ENCODE assay signal across 8 mouse cellular contexts in genomic region chr7:28796562-28796975, GRCm38 (mm10). TPM values are rescaled to one million over a fixed set of nuclear protein-coding genes. Genes with fewer than 3 reads are reported as not detected.
DNase-seq lines count a peak whose midpoint lies in the region; ATAC-seq and TF ChIP-seq lines count a peak whose summit lies in the region.

No protein-coding gene starts in this region.

- peak overlapping the region; percentile 52 for H3K4me2 ChIP-seq in embryonic facial prominence, embryonic 13.5 days
- peak overlapping the region; percentile 57 for H3K4me2 ChIP-seq in kidney, embryonic 15.5 days
- peak overlapping the region; percentile 85 for H3K4me2 ChIP-seq in liver, embryonic 14.5 days (ENCODE audit: low read depth)
- peak overlapping the region; percentile 52 for H3K4me2 ChIP-seq in stomach, embryonic 15.5 days

- H3K4me3 ChIP-seq in embryonic facial prominence, embryonic 13.5 days: peak overlapping the region; percentile 27
- H3K4me3 ChIP-seq in heart, embryonic 10.5 days: peak overlapping the region; percentile 48
- peak overlapping the region; percentile 29 for H3K4me3 ChIP-seq in kidney, embryonic 15.5 days (replicated peaks)
- H3K4me3 ChIP-seq in liver, embryonic 14.5 days (ENCODE audit: insufficient read depth in 1 of 2, low read depth in 2 of 2, low read length in 2 of 2): peak overlapping the region; percentile 36 to 56
- peak overlapping the region; percentile 18; the same call in 1 of the 2 replicates for H3K4me3 ChIP-seq in stomach, embryonic 15.5 days (replicated peaks)

- peak; percentile 93 for DNase-seq in A20 (ENCODE audit: low read depth, low spot score)
- DNase-seq in adrenal gland, postnatal 4 days (ENCODE audit: low spot score in 2 of 2): peak; percentile 67 to 77
- DNase-seq in heart, embryonic 10.5 days (ENCODE audit: low spot score): peak; percentile 88
- peak; percentile 56 to 61 (median 60) for DNase-seq in liver, embryonic 14.5 days (ENCODE audit: low read depth in 3 of 3, low spot score in 3 of 3)
- DNase-seq in natural killer cell, adult 2 months (ENCODE audit: low spot score in 2 of 2): peak; percentile 72 to 81

- no peaks in the 10 kb centered on the region for H3K27me3 ChIP-seq in embryonic facial prominence, embryonic 13.5 days
- no peaks in the 10 kb centered on the region for H3K27me3 ChIP-seq in heart, embryonic 10.5 days (ENCODE audit: insufficient read depth, poor library complexity, severe bottlenecking)
- no peaks in the 10 kb centered on the region for H3K27me3 ChIP-seq in kidney, embryonic 15.5 days
- no peaks in the 10 kb centered on the region for H3K27me3 ChIP-seq in liver, embryonic 14.5 days (ENCODE audit: control insufficient read depth, insufficient read depth, low read length)
- no peaks in the 10 kb centered on the region for H3K27me3 ChIP-seq in stomach, embryonic 15.5 days (replicated peaks)

- WGBS in embryonic facial prominence, embryonic 13.5 days: 16% methylated on average over 32 of the region's 32 CpGs
- 13% methylated on average over 32 of the region's 32 CpGs for WGBS in heart, embryonic 10.5 days
- WGBS in kidney, embryonic 15.5 days: 15% methylated on average over 32 of the region's 32 CpGs
- WGBS in liver, embryonic 14.5 days (ENCODE audit: insufficient replicate concordance): 5% methylated on average over 32 of the region's 32 CpGs
- WGBS in stomach, embryonic 15.5 days: 17% methylated on average over 32 of the region's 32 CpGs

- H3K4me1 ChIP-seq in embryonic facial prominence, embryonic 13.5 days: peaks cover 11% of the 10 kb centered on the region
- H3K4me1 ChIP-seq in heart, embryonic 10.5 days: peaks cover 24% of the 10 kb centered on the region
- peaks cover 24% of the 10 kb centered on the region for H3K4me1 ChIP-seq in kidney, embryonic 15.5 days
- H3K4me1 ChIP-seq in liver, embryonic 14.5 days (replicated peaks; ENCODE audit: control insufficient read depth in 2 of 2, insufficient read depth in 2 of 2, low read length in 1 of 2): peaks cover 5 to 6% of the 10 kb centered on the region in 2 experiments; a peak in 3 of 4 replicates
- peaks cover 7% of the 10 kb centered on the region for H3K4me1 ChIP-seq in stomach, embryonic 15.5 days

- peak overlapping the region; percentile 65 for H3K9ac ChIP-seq in embryonic facial prominence, embryonic 13.5 days
- H3K9ac ChIP-seq in kidney, embryonic 15.5 days: peak overlapping the region; percentile 42
- H3K9ac ChIP-seq in liver, embryonic 14.5 days (replicated peaks): peak overlapping the region; percentile 68
- peak overlapping the region; percentile 1; the same call in 1 of the 2 replicates for H3K9ac ChIP-seq in stomach, embryonic 15.5 days

- H3K36me3 ChIP-seq in embryonic facial prominence, embryonic 13.5 days: no peaks in the 10 kb centered on the region
- no peaks in the 10 kb centered on the region for H3K36me3 ChIP-seq in heart, embryonic 10.5 days
- no peaks in the 10 kb centered on the region for H3K36me3 ChIP-seq in kidney, embryonic 15.5 days
- no peaks in the 10 kb centered on the region for H3K36me3 ChIP-seq in liver, embryonic 14.5 days (replicated peaks; ENCODE audit: control insufficient read depth, insufficient read depth, low read depth)
- H3K36me3 ChIP-seq in stomach, embryonic 15.5 days: no peaks in the 10 kb centered on the region

- no peak for TF ChIP-seq EP300 in liver, embryonic 14.5 days (IDR thresholded peaks at IDR 0.05; ENCODE audit: low read depth)

- no peak for ATAC-seq in embryonic facial prominence, embryonic 13.5 days (ENCODE audit: insufficient number of reproducible peaks, insufficient read depth, low FRiP score, low TSS enrichment, low read depth)
- ATAC-seq in kidney, embryonic 15.5 days (replicated peaks; ENCODE audit: low FRiP score): peak; percentile 74
- peak; percentile 77 for ATAC-seq in liver, embryonic 14.5 days (ENCODE audit: insufficient read depth)
- peak; percentile 67 for ATAC-seq in stomach, embryonic 15.5 days (ENCODE audit: insufficient read depth, low FRiP score, low read depth)

- H3K27ac ChIP-seq in embryonic facial prominence, embryonic 13.5 days: no peak overlapping the region
- peak overlapping the region; percentile 88 for H3K27ac ChIP-seq in heart, embryonic 10.5 days
- peak overlapping the region; percentile 73 for H3K27ac ChIP-seq in kidney, embryonic 15.5 days
- peak overlapping the region; percentile 45 for H3K27ac ChIP-seq in liver, embryonic 14.5 days
- peak overlapping the region; percentile 63; the same call in 1 of the 2 replicates for H3K27ac ChIP-seq in stomach, embryonic 15.5 days

- peak; percentile 100 for TF ChIP-seq CTCF in liver, embryonic 14.5 days (IDR thresholded peaks at IDR 0.05; ENCODE audit: low read depth)

- H3K9me3 ChIP-seq in embryonic facial prominence, embryonic 13.5 days: no peaks in the 10 kb centered on the region
- no peaks in the 10 kb centered on the region for H3K9me3 ChIP-seq in heart, embryonic 10.5 days
- H3K9me3 ChIP-seq in kidney, embryonic 15.5 days (replicated peaks): no peaks in the 10 kb centered on the region
- no peaks in the 10 kb centered on the region for H3K9me3 ChIP-seq in liver, embryonic 14.5 days (ENCODE audit: control insufficient read depth, low read length)
- H3K9me3 ChIP-seq in stomach, embryonic 15.5 days: no peaks in the 10 kb centered on the region

RNA-seq across cellular contexts. Expression of gene Rinl, which starts 7.8 kb away (rescaled TPM):
- 1 to 10 TPM; 2.2 to 4.2 TPM for total RNA-seq in adrenal gland, postnatal 4 days (2021)
- polyA plus RNA-seq in embryonic facial prominence, embryonic 13.5 days (2015; fragmentation: Nextera tagmentation; extraction: Ambion mirVana): 2.6 and 4.1 TPM in 2 replicates
- polyA plus RNA-seq in heart, embryonic 10.5 days (2016; fragmentation: Nextera tagmentation; extraction: Ambion mirVana): 3.8 and 5.2 TPM in 2 replicates
- 6.2 and 7.4 TPM in 2 replicates for polyA plus RNA-seq in kidney, embryonic 15.5 days (2015; fragmentation: Nextera tagmentation; extraction: Ambion mirVana)
- polyA plus RNA-seq in liver, embryonic 14.5 days (2012; rRNA removed): 4.3 and 4.7 TPM in 2 replicates
- polyA plus RNA-seq in liver, embryonic 14.5 days (2014; fragmentation: Nextera tagmentation; extraction: Ambion mirVana): 4.0 and 4.8 TPM in 2 replicates
- 6.2 and 6.6 TPM in 2 replicates for polyA plus RNA-seq in stomach, embryonic 15.5 days (2015; fragmentation: Nextera tagmentation; extraction: Ambion mirVana)

RNA-seq across cellular contexts. Expression of gene Hnrnpl, which starts 11.8 kb away (rescaled TPM):
- total RNA-seq in adrenal gland, postnatal 4 days (2021): 100 to 1,000 TPM; 722 to 725 TPM
- 301 and 303 TPM in 2 replicates for polyA plus RNA-seq in embryonic facial prominence, embryonic 13.5 days (2015; fragmentation: Nextera tagmentation; extraction: Ambion mirVana)
- 213 and 221 TPM in 2 replicates for polyA plus RNA-seq in heart, embryonic 10.5 days (2016; fragmentation: Nextera tagmentation; extraction: Ambion mirVana)
- polyA plus RNA-seq in kidney, embryonic 15.5 days (2015; fragmentation: Nextera tagmentation; extraction: Ambion mirVana): 264 and 265 TPM in 2 replicates
- 110 and 138 TPM in 2 replicates for polyA plus RNA-seq in liver, embryonic 14.5 days (2012; rRNA removed)
- 83.1 and 91.3 TPM in 2 replicates for polyA plus RNA-seq in liver, embryonic 14.5 days (2014; fragmentation: Nextera tagmentation; extraction: Ambion mirVana)
- 239 and 240 TPM in 2 replicates for polyA plus RNA-seq in stomach, embryonic 15.5 days (2015; fragmentation: Nextera tagmentation; extraction: Ambion mirVana)

RNA-seq across cellular contexts. Expression of gene Ech1, which starts 28.4 kb away (rescaled TPM):
- total RNA-seq in adrenal gland, postnatal 4 days (2021): 100 to 1,000 TPM; 327 to 392 TPM
- polyA plus RNA-seq in embryonic facial prominence, embryonic 13.5 days (2015; fragmentation: Nextera tagmentation; extraction: Ambion mirVana): 153 TPM in 2 replicates
- 118 and 136 TPM in 2 replicates for polyA plus RNA-seq in heart, embryonic 10.5 days (2016; fragmentation: Nextera tagmentation; extraction: Ambion mirVana)
- polyA plus RNA-seq in kidney, embryonic 15.5 days (2015; fragmentation: Nextera tagmentation; extraction: Ambion mirVana): 154 and 164 TPM in 2 replicates
- polyA plus RNA-seq in liver, embryonic 14.5 days (2012; rRNA removed): 62.4 and 62.7 TPM in 2 replicates
- 92.5 and 97.4 TPM in 2 replicates for polyA plus RNA-seq in liver, embryonic 14.5 days (2014; fragmentation: Nextera tagmentation; extraction: Ambion mirVana)
- 175 and 195 TPM in 2 replicates for polyA plus RNA-seq in stomach, embryonic 15.5 days (2015; fragmentation: Nextera tagmentation; extraction: Ambion mirVana)

RNA-seq across cellular contexts. Expression of gene Nfkbib, which starts 29.3 kb away (rescaled TPM):
- total RNA-seq in adrenal gland, postnatal 4 days (2021): 10 to 100 TPM; 24.6 to 27.3 TPM
- 38.8 and 40.5 TPM in 2 replicates for polyA plus RNA-seq in embryonic facial prominence, embryonic 13.5 days (2015; fragmentation: Nextera tagmentation; extraction: Ambion mirVana)
- 50.5 and 50.7 TPM in 2 replicates for polyA plus RNA-seq in heart, embryonic 10.5 days (2016; fragmentation: Nextera tagmentation; extraction: Ambion mirVana)
- polyA plus RNA-seq in kidney, embryonic 15.5 days (2015; fragmentation: Nextera tagmentation; extraction: Ambion mirVana): 41.6 and 45.2 TPM in 2 replicates
- polyA plus RNA-seq in liver, embryonic 14.5 days (2012; rRNA removed): 15.0 and 19.7 TPM in 2 replicates
- 27.0 and 29.6 TPM in 2 replicates for polyA plus RNA-seq in liver, embryonic 14.5 days (2014; fragmentation: Nextera tagmentation; extraction: Ambion mirVana)
- 38.7 and 40.1 TPM in 2 replicates for polyA plus RNA-seq in stomach, embryonic 15.5 days (2015; fragmentation: Nextera tagmentation; extraction: Ambion mirVana)

RNA-seq across cellular contexts. Expression of gene Sirt2, which starts 30.0 kb away (rescaled TPM):
- total RNA-seq in adrenal gland, postnatal 4 days (2021): 10 to 100 TPM; 62.8 to 66.2 TPM
- polyA plus RNA-seq in embryonic facial prominence, embryonic 13.5 days (2015; fragmentation: Nextera tagmentation; extraction: Ambion mirVana): 73.2 and 76.6 TPM in 2 replicates
- 53.8 and 57.8 TPM in 2 replicates for polyA plus RNA-seq in heart, embryonic 10.5 days (2016; fragmentation: Nextera tagmentation; extraction: Ambion mirVana)
- polyA plus RNA-seq in kidney, embryonic 15.5 days (2015; fragmentation: Nextera tagmentation; extraction: Ambion mirVana): 57.2 and 67.6 TPM in 2 replicates
- polyA plus RNA-seq in liver, embryonic 14.5 days (2012; rRNA removed): 18.5 and 18.7 TPM in 2 replicates
- polyA plus RNA-seq in liver, embryonic 14.5 days (2014; fragmentation: Nextera tagmentation; extraction: Ambion mirVana): 21.3 and 24.2 TPM in 2 replicates
- 56.9 and 57.8 TPM in 2 replicates for polyA plus RNA-seq in stomach, embryonic 15.5 days (2015; fragmentation: Nextera tagmentation; extraction: Ambion mirVana)

Comparison
In these comparisons a context has a peak if more than half of its experiments do, and no peak if none do; other contexts are left out.
1. H3K9ac ChIP-seq: peak in every context shown above with its lines; median percentile 68 in liver, embryonic 14.5 days; 65 in embryonic facial prominence, embryonic 13.5 days; 42 in kidney, embryonic 15.5 days; 1 in stomach, embryonic 15.5 days.